Mouse (Mus musculus) right cerebral cortex, postnatal 4 days (tissue): ENCODE results near the gene Gm10491.

ENCODE experiments used
- DNase-seq: peaks from one replicate; pipeline ENCODE4 v3.0.0-alpha.2; 2022

The Gm10491 gene

DNA sequence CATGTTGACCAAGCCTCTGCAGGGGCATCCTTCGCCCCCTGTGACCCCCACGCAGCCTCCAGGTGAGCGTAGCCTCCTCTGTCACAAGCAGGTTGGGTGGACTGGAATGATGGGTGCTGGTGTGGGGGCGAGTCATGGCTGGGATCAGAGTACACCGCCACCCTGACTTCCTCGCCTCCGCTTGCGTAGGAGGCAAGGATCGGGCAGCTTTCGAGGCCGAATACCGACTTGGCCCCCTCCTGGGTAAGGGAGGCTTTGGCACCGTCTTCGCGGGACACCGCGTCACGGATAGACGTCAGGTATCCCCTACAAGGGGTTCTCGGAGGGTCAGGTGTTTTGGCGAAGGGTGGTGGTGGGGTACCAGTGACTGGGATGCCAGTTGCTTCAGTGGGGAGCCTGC is 29.1 kb downstream of the Gm10491 start:
- peak; percentile 27 for DNase-seq

DNA sequence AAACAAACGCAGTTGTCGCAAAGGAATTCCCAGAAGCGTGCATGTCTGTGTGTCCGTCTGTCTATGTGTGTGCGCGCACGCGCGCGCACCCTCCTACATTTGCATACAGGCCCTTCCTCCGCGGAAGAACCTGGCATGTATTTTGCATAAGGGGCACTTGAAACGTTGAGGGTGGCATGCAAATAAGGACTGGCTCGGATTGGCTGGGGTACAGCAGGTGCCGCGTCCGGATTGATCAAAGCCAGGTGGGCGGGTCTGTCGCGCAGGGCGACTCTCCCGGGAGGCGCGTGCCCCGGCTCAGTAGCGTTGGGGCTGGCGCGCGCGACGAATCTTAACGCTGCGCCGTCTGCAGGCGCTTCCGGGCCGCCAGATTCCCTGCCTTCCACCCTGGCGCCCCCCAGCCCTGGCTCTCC is 29.6 kb downstream of the Gm10491 start, which contains the start of gene Pim2:
Gene Pim2, plus strand, starts transcription at position 256 of the 413 bp plus-strand sequence.
- DNase-seq = peak; percentile 78

DNA sequence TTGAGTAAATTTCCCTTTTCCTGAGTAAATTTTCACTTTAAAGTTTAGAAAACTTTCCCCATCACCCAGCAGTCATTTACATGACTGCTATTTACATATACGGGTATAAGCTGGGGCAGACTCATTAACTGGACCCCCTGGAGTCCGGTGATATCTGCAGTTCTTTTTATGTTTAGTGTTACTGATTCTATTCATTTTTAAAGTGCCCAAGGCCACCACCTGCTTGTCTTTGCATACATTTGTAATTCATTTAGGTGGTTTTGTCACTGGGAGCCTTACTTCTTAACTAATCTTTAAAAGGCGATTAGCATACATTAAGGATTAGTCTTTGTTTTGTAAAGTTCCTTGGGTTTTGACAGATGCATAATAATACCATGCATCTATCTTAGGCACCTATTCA is 37.8 kb downstream of the Gm10491 start:
- no peak for DNase-seq

DNA sequence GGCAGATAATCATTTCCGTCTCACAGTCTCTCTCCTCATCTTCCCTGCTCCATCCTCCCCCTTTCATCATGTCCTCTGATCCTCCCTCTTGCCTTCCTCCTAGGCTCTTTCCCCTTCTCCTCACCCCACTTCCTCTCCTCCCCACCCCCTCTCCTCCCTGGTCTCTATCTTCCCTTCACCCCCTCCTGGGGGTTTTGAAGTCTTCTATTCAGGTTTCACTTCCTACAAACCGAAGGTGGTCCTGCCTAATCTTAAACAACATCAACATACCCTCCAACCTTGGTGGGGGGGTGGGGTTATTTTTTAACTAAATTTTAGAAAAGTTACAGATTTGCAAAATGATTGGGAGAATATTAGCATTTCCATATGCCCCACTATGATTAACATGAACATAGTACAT is 39.1 kb downstream of the Gm10491 start:
- no peak for DNase-seq

DNA sequence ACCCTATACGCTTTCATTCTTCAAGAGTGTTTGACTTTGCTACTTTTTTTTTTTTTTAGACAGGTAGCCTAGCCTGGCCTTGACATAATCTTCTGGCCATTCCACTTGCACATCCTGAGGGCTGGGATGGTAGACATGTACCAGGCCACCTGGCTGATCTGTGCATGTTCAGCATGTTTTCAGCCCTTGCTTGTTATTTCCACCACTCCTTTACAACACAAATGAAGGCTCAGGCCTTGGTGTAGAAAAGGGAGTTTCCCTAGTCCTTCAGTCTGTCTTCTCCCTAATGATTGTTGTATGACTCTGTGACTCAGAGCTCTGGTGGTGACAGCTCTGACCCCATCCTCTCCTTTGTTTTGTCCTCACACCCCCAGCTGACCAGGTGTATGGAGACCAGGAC is 40.5 kb downstream of the Gm10491 start:
- DNase-seq = no peak

DNA sequence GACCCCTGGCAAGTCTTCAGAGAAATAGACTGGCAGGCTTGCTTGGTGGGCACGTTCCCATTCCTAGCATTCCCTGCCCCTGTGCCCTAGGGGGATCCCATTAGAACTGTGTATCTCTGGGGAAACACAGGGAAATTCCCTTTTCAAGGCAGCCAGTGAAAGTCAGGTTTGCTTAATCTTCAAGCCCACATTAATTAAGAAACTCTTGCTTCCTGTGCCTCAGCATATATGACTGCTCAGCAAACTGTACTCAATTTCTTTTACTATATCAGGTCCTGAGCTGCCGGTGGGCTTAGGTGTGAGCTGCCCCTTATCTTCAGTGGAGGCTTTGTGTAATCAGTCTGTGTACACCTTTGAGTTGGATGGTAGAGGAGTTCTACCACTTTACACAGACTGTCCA is 41.8 kb downstream of the Gm10491 start:
- DNase-seq = no peak

DNA sequence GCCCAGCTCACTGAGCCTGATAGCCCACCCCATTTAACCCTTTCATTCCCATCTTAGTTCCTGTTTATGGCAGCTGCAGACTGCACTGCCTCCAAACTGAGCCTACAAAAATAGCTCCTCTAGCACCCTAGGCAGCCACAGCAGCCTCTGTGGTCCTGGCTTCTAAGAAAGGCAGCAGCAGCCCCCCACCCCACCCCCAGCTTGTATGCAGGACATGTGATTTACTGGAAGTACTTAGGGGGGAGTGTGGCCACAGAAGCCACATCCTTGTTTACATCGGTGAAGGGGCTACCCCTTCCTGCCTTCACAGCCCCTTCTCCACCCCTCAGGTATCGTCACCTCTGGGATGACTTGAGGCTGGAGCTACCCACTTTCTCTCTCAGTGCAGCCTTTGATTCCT is 42.3 kb downstream of the Gm10491 start:
- no peak for DNase-seq

DNA sequence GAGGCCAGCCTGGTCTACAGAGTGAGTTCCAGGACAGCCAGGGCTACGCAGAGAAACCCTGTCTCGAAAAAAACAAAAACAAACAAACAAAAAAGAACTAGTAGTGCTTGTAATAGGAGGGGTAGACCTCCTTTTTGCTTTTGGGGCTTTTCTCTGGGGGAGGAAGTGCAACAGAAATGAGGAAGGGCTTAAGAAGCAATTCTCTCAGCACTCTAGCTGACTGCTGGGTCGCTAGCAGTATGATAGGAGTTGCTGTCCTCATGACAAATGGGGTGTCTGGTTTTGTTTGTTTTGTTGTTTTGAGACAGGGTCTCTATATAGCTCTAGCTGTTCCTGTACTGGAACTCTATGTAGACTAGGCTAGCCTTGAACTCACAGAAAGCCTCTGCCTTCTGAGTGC is 43.1 kb downstream of the Gm10491 start:
- DNase-seq = no peak

DNA sequence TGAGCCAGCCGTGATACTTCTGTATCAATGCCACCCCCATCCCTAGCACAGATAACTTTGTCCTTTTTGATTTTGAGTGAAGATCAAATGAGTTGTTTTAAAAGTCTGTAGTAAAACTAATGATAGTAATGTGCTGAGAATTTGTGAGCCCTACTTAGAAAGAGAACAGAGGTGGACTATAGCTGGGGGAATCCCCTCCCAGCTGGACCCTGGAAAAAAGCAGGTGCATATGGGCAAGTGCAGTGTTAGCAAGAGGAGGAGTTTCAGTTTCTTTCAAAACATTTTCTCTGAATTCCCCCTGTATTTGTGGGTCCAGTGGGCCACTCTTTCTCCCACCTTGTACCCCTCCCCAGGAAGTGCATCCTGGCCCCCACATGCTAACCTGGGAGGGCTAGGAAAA is 44.5 kb downstream of the Gm10491 start:
- DNase-seq = no peak

DNA sequence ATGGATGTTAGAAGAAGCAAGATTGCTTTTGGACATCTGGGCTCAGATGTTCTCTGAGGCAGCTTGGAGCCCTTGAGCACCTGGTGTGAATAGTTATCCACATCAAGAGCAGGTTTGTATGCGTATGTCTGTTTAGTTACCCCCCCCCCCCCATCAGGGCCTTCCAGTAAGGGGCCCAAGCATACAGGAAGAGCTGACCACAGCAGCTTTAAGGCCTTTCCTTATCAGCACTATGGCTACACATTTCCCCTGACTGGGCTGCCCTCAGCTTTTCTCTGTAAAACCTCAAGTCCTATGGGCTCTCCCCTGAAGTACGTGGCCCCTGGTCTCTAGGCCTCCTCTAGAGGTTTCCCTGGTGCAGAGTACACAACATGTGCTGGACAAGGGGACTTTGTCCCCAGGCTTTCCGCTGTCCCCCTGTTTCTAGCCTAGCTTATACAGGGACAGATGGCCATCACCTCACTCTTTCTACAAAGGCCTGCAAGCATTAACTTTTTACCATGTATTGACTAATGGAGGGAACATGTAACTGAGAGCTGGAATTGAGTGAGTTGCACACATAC is 48.4 kb downstream of the Gm10491 start:
- DNase-seq = no peak
